Mouse (Mus musculus): ENCODE measurements around the gene Fgfbp3. TPM values are rescaled to one million over a fixed set of nuclear protein-coding genes. Genes with fewer than 3 reads are reported as not detected.

Fgfbp3 gene
- total RNA-seq, 2 experiments from 2014 or later: 1.1 TPM; not detected in 1

Other genes starting within 250 kb of the Fgfbp3 start
- gene Ppp1r3c, start 183.0 kb downstream of the Fgfbp3 start, total RNA-seq (2014; fragmentation: Nextera tagmentation): not detected in 2 replicates
- gene Ppp1r3c, start 183.0 kb downstream of the Fgfbp3 start, total RNA-seq (2017): not detected in 2 replicates
- gene Tnks2, start 85.4 kb downstream of the Fgfbp3 start, total RNA-seq (2014; fragmentation: Nextera tagmentation): 39.1 and 55.1 TPM in 2 replicates
- 60.6 and 71.7 TPM in 2 replicates for gene Tnks2, start 85.4 kb downstream of the Fgfbp3 start, total RNA-seq (2017)
- 32.5 and 42.8 TPM in 2 replicates for gene Btaf1, start 6.5 kb upstream of the Fgfbp3 start, total RNA-seq (2014; fragmentation: Nextera tagmentation)
- gene Btaf1, start 6.5 kb upstream of the Fgfbp3 start, total RNA-seq (2017): 56.7 and 60.8 TPM in 2 replicates